Mouse (Mus musculus): Measurements from ENCODE around the gene Ncl.
A peak's percentile ranks its signal among the peaks of the same experiment; 100 is the strongest.

The Ncl gene

GRCm38 (mm10) chr1:86358906-86359797 lies at the start of gene Ncl:
Ncl (minus strand) TSS chr1:86359400.
- DNase-seq (ENCODE audit: low spot score in 2 of 2) = peak; percentile 95 to 98

GRCm38 (mm10) chr1:86408515-86408914 lies 49.3 kb upstream of the Ncl start:
- DNase-seq (ENCODE audit: low spot score in 2 of 2) = no peak

DNA sequence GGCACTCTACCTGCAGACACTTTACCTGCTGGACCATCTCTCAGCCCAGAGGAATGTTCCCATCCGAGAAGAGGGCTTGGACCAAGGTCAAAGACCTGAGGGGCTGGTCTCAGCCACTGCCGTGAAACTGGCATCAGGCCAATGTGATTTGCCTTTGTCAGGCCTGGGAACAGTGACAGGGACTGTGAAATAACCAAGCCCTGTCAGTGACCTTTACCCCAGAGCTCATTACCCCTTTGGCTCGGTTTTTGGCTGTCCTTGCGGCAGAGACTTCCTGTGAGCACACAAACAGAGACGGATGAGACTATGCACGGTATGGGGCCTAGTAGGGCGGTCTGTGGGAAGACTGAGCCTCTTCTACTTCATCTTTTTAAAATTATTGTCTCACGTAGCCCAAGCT lies 47.7 kb upstream of the Ncl start:
- no peak for DNase-seq (ENCODE audit: low spot score in 2 of 2)

DNA sequence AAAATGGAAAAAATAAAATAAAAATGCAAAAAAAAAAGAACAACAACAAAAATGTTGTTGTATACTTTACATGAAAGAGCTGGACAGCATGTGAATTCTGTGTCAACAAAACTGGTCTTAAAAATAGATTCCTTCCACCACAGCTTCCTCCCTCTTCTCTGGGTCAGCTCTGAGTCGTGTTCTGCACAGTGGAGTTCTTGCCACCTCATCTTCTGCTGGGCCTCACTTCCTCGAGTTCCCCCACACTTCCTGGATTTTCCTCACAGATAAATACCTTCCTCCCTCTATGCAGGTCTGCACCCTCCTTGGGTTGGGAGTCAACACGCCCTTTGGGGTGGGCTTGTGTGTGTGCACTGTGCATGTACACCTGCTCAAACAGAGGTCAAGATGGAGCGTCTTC lies 47.1 kb upstream of the Ncl start:
- no peak for DNase-seq (ENCODE audit: low spot score in 2 of 2)

DNA sequence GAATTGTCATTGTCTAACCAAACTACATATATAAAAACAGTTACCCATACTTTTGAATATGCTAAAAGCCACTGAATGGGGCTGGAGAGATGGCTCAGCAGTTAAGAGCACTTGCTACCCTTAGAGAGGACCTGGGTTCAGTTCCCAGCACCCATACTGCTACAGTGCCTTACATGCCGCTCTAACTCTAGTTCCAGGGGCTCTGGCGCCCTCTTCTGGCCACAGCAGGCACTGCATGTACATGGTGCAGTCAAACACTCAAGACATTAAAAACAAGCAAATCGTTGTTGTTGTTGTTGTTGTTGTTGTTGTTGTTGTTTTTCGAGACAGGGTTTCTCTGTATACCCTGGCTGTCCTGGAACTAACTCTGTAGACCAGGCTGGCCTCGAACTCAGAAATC lies 45.6 kb upstream of the Ncl start:
- DNase-seq (ENCODE audit: low spot score in 2 of 2) = peak in 1 of 2 experiments; percentile 66

- DNase-seq (ENCODE audit: low spot score in 2 of 2) = no peak
Measured at GRCm38 (mm10) chr1:86400096-86400754, 41.0 kb upstream of the Ncl start.

DNA sequence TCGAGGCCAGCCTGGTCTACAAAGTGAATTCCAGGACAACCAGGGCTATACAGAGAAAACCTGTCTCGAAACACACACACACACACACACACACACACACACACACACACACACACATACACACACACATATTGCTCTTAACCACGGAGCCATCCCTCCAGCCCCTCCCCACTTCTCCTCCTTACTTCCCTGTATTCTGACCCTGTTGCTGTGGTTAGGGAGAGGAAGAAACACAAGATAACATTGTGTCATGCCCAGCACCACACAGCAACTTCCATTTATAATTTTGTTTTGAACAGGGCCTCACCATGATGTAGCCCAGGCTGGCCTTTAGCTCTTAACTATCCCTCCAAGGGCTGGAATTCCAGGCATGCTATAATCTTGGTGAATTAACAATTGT lies 40.1 kb upstream of the Ncl start:
- no peak for DNase-seq (ENCODE audit: low spot score in 2 of 2)

DNA sequence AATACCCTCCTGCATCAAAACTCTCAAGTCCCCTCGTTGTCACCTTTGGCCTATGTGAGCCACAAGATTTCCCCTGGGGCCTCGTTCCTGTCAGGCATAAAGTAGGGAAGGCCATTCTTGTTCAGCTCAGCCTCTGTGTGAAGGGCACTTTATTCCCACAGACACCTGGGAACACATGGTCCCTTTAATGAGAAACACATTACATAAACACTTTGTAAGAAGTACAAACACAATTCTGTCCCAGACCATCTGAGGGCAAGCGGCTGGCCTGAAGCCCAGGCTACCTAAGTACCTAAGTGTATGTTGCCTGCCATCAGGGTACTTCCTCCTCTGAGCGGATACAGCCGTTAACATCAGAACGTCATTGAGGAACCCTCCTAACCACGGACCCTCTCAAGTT lies 39.0 kb upstream of the Ncl start:
- DNase-seq (ENCODE audit: low spot score in 2 of 2) = no peak

DNA sequence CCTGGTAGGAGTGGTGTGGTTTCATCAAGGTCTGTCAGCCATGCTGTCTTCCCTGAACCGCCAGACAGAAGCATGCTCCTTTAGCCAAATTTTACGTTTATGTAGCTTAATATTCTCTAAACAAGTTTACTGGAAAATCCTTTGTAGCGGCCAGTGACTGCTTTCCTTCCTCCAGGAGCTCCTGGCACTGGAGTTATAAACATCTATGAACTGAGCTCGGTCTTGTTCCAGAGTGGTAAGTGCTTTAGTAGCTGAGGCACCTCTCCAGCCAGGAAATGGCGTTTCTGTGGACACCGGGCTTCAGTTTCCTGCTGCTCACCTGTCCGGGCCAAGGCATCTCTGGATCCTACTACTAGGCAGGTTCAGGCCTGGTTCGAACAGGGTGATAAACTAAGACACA lies 38.4 kb upstream of the Ncl start:
- DNase-seq (ENCODE audit: low spot score in 2 of 2) = no peak

DNA sequence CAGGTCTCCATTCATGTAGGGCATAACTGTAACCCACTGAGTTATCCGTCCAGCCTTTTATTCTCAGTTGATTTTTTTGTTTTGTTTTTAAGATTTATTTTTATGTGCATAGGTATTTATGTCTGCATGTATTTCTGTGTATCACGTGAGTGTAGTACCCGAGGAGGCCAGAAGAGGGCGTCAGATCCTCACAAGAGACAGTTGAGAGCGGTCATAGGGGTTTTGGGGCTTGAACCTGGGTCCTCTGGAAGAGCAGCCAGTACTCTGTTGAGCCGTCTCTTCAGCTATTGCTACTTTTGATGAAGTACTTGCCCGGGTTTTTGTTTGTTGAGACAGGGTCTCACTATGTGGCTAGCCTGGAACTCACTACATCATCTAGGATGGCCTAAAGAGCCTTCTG lies 36.7 kb upstream of the Ncl start:
- peak in 1 of 2 experiments; percentile 47 for DNase-seq (ENCODE audit: low spot score in 2 of 2)

DNA sequence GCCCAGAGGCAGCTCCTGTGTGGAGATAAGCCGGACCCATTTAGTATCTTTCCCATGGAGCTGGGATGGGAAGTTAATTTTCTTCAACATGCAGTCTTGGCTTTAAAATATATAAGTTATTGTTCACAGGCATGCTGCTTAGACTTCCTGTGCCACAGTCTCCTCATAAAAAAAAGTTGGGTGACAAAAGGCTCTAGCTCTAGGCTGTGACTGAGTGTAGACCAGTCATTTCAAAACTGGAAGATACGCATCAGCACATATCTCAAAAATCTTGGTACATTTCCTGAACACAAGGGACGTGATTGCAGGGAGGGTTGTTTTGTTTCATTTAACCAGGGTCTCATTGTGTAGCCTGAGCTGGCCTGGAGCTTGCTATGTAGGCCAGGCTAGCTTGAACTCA lies 35.0 kb upstream of the Ncl start:
- no peak for DNase-seq (ENCODE audit: low spot score in 2 of 2)

DNA sequence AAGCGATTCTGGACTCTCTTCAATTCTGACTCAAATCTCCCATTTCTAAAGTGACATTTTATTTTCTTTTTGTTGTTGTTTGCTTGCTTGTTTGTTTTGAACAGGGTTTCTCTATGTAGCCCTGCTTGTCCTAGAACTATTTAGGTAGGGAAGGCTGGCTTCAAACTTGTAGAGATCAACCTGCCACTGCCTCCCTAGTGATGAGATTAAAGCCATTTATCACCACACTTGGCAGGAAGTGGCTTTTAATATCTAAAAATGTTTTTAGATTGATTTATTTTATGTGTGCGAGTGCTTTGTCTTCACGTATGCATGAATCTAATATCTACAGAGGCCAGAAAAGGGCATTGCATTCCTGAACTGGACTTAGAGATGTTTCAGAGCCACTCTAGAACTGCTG lies 34.0 kb upstream of the Ncl start:
- DNase-seq (ENCODE audit: low spot score in 2 of 2) = no peak

- no peak for DNase-seq (ENCODE audit: low spot score in 2 of 2)
Measured at GRCm38 (mm10) chr1:86391425-86391824, 32.2 kb upstream of the Ncl start.

GRCm38 (mm10) chr1:86389230-86389629 lies 30.0 kb upstream of the Ncl start:
- peak; percentile 70 to 83 for DNase-seq (ENCODE audit: low spot score in 2 of 2)

DNA sequence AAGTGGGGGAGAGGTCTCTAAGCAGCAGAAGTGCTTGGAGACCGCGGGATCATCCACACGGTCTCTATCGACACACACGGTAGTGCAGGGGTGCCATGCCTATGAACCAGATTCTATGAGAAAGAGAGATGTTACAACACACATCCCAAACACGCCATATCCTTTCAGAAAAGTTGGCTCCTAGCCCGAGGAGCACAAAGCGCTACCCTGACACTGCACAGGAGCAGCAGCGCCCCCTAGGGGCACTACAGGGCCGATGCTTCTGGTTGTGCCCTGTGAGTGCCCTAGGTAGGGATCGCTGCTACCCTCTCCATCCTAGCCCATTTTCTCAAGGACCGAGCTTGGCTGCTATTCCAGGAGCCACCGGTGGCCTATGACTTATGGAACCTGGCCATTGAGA lies 21.8 kb upstream of the Ncl start:
- peak; percentile 35 to 78 for DNase-seq (ENCODE audit: low spot score in 2 of 2)

DNA sequence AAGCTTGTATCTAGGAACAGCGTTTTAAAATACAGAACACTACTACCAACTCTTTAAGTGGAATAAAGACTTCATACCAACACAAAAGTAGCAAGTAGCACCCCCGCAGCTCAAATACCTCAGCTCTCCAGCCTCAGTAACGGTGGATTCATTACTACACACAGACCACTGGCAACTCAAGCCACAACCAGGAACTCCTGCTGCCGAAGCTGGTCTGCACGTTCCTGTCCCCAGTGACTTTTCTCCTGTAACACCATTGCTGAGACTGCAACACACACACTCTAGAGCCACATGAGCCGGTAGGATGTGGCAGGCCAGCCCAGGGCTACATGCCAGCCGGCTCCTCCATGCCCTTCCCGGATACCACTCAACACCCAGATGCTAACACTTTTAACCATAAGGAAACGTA lies 20.0 kb upstream of the Ncl start:
- no peak for DNase-seq (ENCODE audit: low spot score in 2 of 2)

- DNase-seq (ENCODE audit: low spot score in 2 of 2) = no peak
Measured at GRCm38 (mm10) chr1:86378662-86379061, 19.5 kb upstream of the Ncl start.

DNA sequence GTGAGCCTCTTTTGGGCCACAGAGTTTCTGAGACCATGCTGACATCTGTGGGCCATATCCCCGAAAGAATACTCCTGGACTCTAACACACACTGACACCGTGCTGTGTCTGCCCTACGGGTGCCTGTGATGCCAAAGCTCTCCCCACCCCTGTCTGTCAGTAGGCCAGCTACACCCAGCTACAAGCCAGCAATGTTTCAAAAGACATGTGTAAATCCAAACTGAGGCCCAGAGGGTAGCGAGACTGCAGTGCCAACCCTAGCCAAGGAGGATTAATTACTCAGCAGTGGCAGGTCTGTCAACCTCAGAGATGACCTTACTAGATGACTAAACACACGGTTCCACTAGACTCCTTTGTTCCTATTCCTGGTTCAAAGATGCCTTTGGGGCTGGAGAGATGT lies 17.2 kb upstream of the Ncl start:
- no peak for DNase-seq (ENCODE audit: low spot score in 2 of 2)

GRCm38 (mm10) chr1:86371997-86372396 lies 12.8 kb upstream of the Ncl start:
- peak in 1 of 2 experiments; percentile 75 for DNase-seq (ENCODE audit: low spot score in 2 of 2)

DNA sequence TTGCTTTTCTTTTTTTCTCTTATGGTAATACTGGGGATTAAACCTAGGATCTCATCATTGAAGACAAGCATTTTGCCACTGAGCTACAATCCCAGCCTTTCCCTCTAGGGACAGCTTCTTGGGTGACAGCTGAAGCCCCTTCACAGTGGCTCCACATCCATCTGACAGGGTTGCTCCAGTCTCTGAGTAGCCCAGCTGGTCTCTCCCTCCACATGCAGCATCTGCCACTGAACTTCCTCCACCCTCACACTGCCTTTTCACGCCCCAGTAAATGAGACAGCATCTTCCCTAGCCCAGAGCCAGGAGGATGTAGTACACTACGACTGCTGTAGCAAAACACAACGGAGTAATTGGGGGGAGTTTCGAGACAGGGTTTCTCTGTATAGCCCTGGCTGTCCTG lies 8.9 kb upstream of the Ncl start:
- DNase-seq (ENCODE audit: low spot score in 2 of 2) = no peak

DNA sequence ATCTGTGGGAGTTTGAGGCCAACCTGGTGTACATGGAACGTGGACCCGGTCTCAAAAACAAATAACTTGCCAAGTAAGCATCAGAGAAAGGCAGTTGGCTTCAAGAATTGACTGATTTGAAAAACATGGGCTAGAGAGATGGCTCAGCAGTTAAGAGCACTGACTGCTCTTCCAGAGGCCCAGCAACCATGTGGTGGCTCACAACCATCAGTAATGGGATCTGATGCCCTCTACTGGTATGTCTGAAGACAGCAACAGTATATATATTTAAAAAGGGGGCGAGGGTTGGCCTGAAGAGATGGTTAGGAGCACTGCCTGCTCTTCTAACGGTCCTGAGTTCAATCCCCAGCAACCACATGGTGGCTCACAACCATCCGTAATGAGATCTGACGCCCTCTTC lies 4.5 kb upstream of the Ncl start:
- no peak for DNase-seq (ENCODE audit: low spot score in 2 of 2)

DNA sequence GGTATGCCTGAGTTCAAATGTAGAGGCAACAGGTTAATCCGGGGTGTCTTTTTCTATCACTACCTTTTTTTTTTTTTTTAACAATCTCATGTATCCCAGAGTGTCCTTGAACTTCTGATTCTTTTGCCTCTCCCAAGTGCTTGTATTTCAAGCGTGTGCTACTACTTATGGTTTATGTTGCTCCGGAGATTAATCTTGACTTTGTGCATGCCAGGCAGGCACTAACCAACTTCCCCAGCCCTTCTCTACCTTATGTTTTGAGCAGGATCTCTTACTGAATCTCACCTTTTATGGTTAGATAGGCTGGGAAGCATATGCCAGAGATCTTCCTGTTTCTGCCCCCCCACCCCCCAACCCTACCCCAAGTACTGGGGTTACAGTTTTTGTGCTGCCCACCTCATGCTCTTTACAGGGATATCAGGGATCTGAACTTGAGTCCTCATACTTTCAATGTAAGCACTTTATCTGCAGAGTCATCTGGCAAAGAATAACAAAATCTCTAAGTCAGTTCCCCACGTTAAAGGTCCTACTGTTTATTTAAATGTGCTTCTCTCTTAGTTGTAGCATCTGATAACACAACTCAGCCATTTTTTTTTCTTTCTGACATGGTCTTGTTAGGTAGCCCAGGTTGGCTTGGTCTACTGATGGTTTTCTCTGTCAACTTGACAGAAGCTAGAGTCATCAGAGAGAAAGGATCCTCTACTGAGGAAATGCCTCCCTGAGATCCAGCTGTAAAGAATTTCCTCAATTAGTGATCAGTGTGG lies 2.8 kb upstream of the Ncl start:
- no peak for DNase-seq (ENCODE audit: low spot score in 2 of 2)

DNA sequence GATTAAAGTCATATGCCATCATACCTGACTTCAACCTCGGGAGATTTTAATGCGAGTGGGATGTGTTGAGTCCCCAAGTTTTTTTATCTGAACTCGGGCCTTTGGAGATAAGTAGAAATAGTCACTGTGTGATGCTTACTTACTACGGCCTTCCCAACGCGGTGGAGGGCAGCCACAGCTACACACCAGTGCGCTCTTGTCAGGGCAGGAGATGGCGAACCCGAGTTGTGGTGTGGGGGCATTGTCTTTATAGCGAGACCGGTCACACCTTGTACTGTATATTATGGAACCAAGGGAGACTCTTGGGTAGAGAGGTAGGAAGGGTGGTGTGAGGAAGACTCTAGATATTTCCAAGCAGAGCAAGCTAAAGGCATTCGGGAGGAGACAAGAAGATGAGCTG lies 1.2 kb upstream of the Ncl start:
- DNase-seq (ENCODE audit: low spot score in 2 of 2) = peak; percentile 18 to 39
